Mouse (Mus musculus) kidney, adult 2 months (tissue): ENCODE measurements around the gene Cd244a. TPM values are rescaled to one million over a fixed set of nuclear protein-coding genes. Genes with fewer than 3 reads are reported as not detected.

Experiments used
- DNase-seq: peaks from one replicate; pipeline ENCODE4 v3.0.0; 2021
- H3K27ac ChIP-seq: fragments of 200-500 bp; 2 replicates; pipeline ENCODE4 v1.5.1; 2012; ENCODE audit warnings: low read depth, low read length, control low read depth, inconsistent platforms; ENCODE audit not compliant: insufficient read depth
- H3K27me3 ChIP-seq: fragments of 200-500 bp; replicated peaks from 2 replicates; pipeline ENCODE4 v1.6.1; 2012; ENCODE audit warnings: mild to moderate bottlenecking, moderate library complexity, low read length, inconsistent platforms; ENCODE audit not compliant: control insufficient read depth, insufficient read depth
- H3K36me3 ChIP-seq: fragments of 200-500 bp; 2 replicates; pipeline ENCODE4 v1.6.1; 2012; ENCODE audit warnings: mild to moderate bottlenecking, moderate library complexity, low read length, inconsistent platforms; ENCODE audit not compliant: control insufficient read depth, insufficient read depth
- H3K4me1 ChIP-seq: fragments of 200-500 bp; 2 replicates; pipeline ENCODE4 v1.6.1; 2011; ENCODE audit warnings: low read length; ENCODE audit not compliant: control insufficient read depth, insufficient read depth
- H3K4me3 ChIP-seq: fragments of 200-500 bp; 2 replicates; pipeline ENCODE4 v1.5.1; 2011; ENCODE audit warnings: mild to moderate bottlenecking, low read depth, low read length, control low read depth; ENCODE audit not compliant: insufficient read depth
- CTCF ChIP-seq: fragments of 200-500 bp; conservative IDR thresholded peaks from 2 replicates; pipeline ENCODE4 v1.5.1; 2011; ENCODE audit warnings: low read depth, mild to moderate bottlenecking, control low read depth, low read length, moderate library complexity, mixed read lengths; ENCODE audit not compliant: insufficient read depth, insufficient read length
- POLR2A ChIP-seq: fragments of 200-500 bp; IDR thresholded peaks from one replicate; pipeline ENCODE4 v1.6.1; 2011; ENCODE audit warnings: low read depth, low read length, control low read depth
- WGBS: fragments of 180-500 bp; shearing (Covaris S2); methylation state at CpG from one replicate; pipeline ENCODE4 v1.1.7; 2018; 5-methylcytosine and 5-hydroxymethylcytosine counted together
- polyA plus RNA-seq: library from polyadenylated mRNA; depleted of rRNA; stranded (reverse); fragments of >200 nt; gene quantifications from 2 replicates; pipeline ENCODE4 v1.2.3, GENCODE M21; 2012

Gene Cd244a
- polyA plus RNA-seq, 1 experiment, result 0.53 TPM

- Histone ChIP-seq H3K36me3 (no peaks in the 10 kb centered on the region), H3K27me3 (no peaks in the 10 kb centered on the region), H3K4me3 (no peak overlapping the region), H3K27ac (no peak overlapping the region), H3K4me1 (no peaks in the 10 kb centered on the region)
- 33% methylated on average over 1 of the region's 1 CpGs for WGBS
- TF ChIP-seq POLR2A (no peak), CTCF (no peak)
- no peak for DNase-seq
Observed at GRCm38 (mm10) chr1:171610781-171611180, 51.8 kb downstream of the Cd244a start.

- no peak overlapping the region for H3K4me3 ChIP-seq
- no peak for DNase-seq
- H3K27me3 ChIP-seq, result no peaks in the 10 kb centered on the region
- WGBS, result 20% methylated on average over 2 of the region's 2 CpGs
- H3K27ac ChIP-seq, result no peak overlapping the region
- no peak for TF ChIP-seq POLR2A
- TF ChIP-seq CTCF, result peak; percentile 19; the same call in 1 of the 2 replicates
- H3K36me3 ChIP-seq, result no peaks in the 10 kb centered on the region
- H3K4me1 ChIP-seq, result no peaks in the 10 kb centered on the region
Observed at GRCm38 (mm10) chr1:171613962-171614361, 55.0 kb downstream of the Cd244a start.

GRCm38 (mm10) chr1:171616881-171617515, 58.0 kb downstream of the Cd244a start:
- no peak overlapping the region for H3K4me3 ChIP-seq
- H3K27ac ChIP-seq, result no peak overlapping the region
- no peaks in the 10 kb centered on the region for H3K27me3 ChIP-seq
- WGBS, result 61% methylated on average over 11 of the region's 11 CpGs
- no peak for DNase-seq
- H3K4me1 ChIP-seq, result no peaks in the 10 kb centered on the region
- no peaks in the 10 kb centered on the region for H3K36me3 ChIP-seq
- TF ChIP-seq CTCF, result no peak
- no peak for TF ChIP-seq POLR2A

- TF ChIP-seq CTCF (no peak), POLR2A (no peak)
Observed at GRCm38 (mm10) chr1:171619001-171619400, 60.0 kb downstream of the Cd244a start.

GRCm38 (mm10) chr1:171619645-171620044, 60.7 kb downstream of the Cd244a start:
- no peak for DNase-seq
- 80% methylated on average over 3 of the region's 3 CpGs for WGBS
- H3K27ac ChIP-seq, result no peak overlapping the region
- H3K4me1 ChIP-seq, result no peaks in the 10 kb centered on the region
- no peak for TF ChIP-seq CTCF
- TF ChIP-seq POLR2A, result no peak
- H3K36me3 ChIP-seq, result no peaks in the 10 kb centered on the region
- H3K27me3 ChIP-seq, result no peaks in the 10 kb centered on the region
- no peak overlapping the region for H3K4me3 ChIP-seq

More at GRCm38 (mm10) chr1:171619001-171619400, 60.0 kb downstream of the Cd244a start:
- Histone ChIP-seq H3K4me3 (no peak overlapping the region), H3K27me3 (no peaks in the 10 kb centered on the region), H3K4me1 (no peaks in the 10 kb centered on the region), H3K36me3 (no peaks in the 10 kb centered on the region), H3K27ac (no peak overlapping the region)
- peak; percentile 33 for DNase-seq
- 72% methylated on average over 8 of the region's 8 CpGs for WGBS

GRCm38 (mm10) chr1:171620091-171620490, 61.1 kb downstream of the Cd244a start:
- Histone ChIP-seq H3K4me3 (no peak overlapping the region), H3K27me3 (no peaks in the 10 kb centered on the region), H3K36me3 (no peaks in the 10 kb centered on the region), H3K4me1 (no peaks in the 10 kb centered on the region), H3K27ac (no peak overlapping the region)
- no peak for TF ChIP-seq POLR2A
- TF ChIP-seq CTCF, result no peak
- 85% methylated on average over 6 of the region's 6 CpGs for WGBS
- no peak for DNase-seq

- Histone ChIP-seq H3K27ac (no peak overlapping the region), H3K4me3 (no peak overlapping the region), H3K4me1 (no peaks in the 10 kb centered on the region), H3K36me3 (no peaks in the 10 kb centered on the region), H3K27me3 (no peaks in the 10 kb centered on the region)
- TF ChIP-seq POLR2A (no peak), CTCF (no peak)
- WGBS, result 71% methylated on average over 3 of the region's 3 CpGs
- no peak for DNase-seq
Observed at GRCm38 (mm10) chr1:171627801-171628200, 68.8 kb downstream of the Cd244a start.
